Mouse (Mus musculus): ENCODE results near the gene Luc7l.
A peak's percentile ranks its signal among the peaks of the same experiment; 100 is the strongest.
"Not testable (repeated sequence)": the region's sequence is repeated elsewhere in the genome, so short reads cannot be mapped to it uniquely, and the experiment has no call there.

Luc7l gene

DNA sequence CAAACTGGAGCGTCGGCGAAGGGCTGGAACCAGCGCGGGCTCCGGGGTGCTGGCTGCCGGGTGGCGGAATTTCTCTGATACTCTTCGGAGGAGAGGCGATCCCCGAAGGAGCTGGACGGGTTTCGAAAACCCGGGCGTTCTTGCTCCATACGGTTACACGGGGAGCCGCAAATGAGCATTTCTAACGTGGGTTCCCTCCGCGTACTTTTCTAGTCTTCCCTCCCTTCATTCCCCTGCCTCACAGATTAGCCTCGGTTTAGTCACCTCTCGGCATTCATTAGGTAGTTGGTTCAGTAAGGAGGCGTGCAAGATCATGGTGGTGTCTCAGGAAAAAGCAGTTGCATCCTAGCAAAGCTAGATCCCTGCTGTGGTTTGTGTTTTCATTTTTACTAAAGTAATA is 703 bp downstream of the Luc7l start:
- DNase-seq (ENCODE audit: low read depth, low spot score): no peak

DNA sequence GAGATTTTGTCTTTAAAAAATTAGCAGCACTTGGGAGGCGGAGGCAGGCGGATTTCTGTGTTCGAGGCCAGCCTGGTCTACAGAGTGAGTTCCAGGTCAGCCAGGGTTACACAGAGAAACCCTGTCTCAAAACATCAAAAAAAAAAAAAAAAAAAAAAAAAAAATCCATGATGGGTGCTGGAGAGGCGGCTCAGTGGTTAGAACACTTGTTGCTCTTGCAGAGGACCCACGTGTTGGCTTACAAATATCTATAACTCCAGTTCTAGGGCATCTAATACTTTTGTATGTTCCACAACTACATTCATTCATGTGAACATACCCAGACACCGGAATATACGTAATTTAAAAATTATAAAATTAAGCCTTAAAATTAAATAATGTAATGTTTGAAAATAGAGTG is 2.6 kb downstream of the Luc7l start:
- DNase-seq (ENCODE audit: low read depth, low spot score): no peak

GRCm38 (mm10) chr17:26261826-26262225 is 9.1 kb downstream of the Luc7l start:
- no peak for DNase-seq (ENCODE audit: low read depth, low spot score)

- DNase-seq (ENCODE audit: low read depth, low spot score): no peak
Measured at GRCm38 (mm10) chr17:26262384-26262783, 9.7 kb downstream of the Luc7l start.

- no peak for DNase-seq (ENCODE audit: low read depth, low spot score)
Measured at GRCm38 (mm10) chr17:26268851-26269250, 16.2 kb downstream of the Luc7l start.

GRCm38 (mm10) chr17:26269577-26269976 is 16.9 kb downstream of the Luc7l start:
- not testable (repeated sequence) for DNase-seq (ENCODE audit: low read depth, low spot score)

DNA sequence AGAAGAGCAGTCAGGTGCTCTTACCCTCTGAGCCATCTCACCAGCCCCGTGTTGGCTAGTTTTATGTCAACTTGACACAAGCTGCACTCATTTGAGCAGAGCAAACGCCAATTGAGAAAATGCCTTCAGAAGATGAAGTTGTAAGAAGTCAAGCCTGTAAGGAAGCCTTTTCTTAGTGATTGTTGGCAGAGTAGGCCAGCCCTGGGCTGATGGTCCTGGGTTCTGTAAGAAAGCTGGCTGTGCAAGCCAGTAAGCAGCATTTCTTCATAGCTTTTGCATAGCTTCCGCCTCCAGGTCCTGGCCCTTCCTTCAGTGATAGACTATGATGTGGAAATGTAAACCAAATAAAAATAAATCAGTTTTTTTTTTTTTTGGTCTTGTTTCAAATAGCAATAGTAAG is 19.9 kb downstream of the Luc7l start:
- no peak for DNase-seq (ENCODE audit: low read depth, low spot score)

- no peak for DNase-seq (ENCODE audit: low read depth, low spot score)
Measured at GRCm38 (mm10) chr17:26275933-26276332, 23.2 kb downstream of the Luc7l start.

GRCm38 (mm10) chr17:26276711-26277110 is 24.0 kb downstream of the Luc7l start:
- DNase-seq (ENCODE audit: low read depth, low spot score): no peak

GRCm38 (mm10) chr17:26286199-26286955 is 33.7 kb downstream of the Luc7l start:
- DNase-seq (ENCODE audit: low read depth, low spot score): no peak

- no peak for DNase-seq (ENCODE audit: low read depth, low spot score)
Measured at GRCm38 (mm10) chr17:26289475-26289874, 36.8 kb downstream of the Luc7l start.

DNA sequence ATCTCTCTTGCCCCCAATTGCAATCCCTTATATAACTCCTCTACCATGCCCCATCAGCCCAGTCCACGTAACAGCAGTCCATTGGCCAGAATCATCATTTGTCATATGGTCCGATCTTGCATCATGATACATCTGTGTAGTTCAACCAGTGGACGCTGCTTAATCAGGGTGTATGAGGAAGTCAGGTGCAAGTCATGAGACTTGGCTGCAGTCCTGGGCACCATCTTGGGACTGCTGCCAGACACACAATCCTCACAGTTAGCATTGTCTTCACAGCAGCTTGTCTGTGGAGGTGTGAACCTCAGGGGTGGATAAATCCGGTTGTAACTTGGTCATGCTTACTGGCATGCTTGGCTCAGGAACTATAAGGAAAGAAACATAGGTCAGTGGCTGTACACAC is 45.6 kb downstream of the Luc7l start:
- not testable (repeated sequence) for DNase-seq (ENCODE audit: low read depth, low spot score)

GRCm38 (mm10) chr17:26314291-26314690 is 61.6 kb downstream of the Luc7l start:
- DNase-seq (ENCODE audit: low read depth, low spot score): peak; percentile 45

GRCm38 (mm10) chr17:26315474-26315873 is 62.8 kb downstream of the Luc7l start:
- DNase-seq (ENCODE audit: low read depth, low spot score): no peak

DNA sequence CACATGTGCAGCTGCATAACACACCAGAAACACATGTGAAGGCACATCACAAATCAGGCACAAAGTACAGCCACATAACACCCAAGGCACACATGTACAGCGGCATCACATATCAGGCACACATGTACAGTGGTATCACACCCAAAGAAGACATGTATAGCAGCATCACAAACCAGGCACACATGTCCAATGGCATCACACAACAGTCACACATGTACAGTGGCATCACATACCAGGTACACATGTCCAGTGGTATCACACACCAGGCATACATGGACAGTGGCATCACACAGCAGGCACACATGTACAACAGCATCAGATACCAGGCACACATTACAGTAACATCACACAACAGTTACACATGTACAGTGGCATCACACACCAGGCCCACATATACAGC is 65.7 kb downstream of the Luc7l start:
- no peak for DNase-seq (ENCODE audit: low read depth, low spot score)
